Mouse (Mus musculus): ENCODE results near the gene 1700014D04Rik.
"Not testable (repeated sequence)": the region's sequence is repeated elsewhere in the genome, so short reads cannot be mapped to it uniquely, and the experiment has no call there.

Gene 1700014D04Rik

DNA sequence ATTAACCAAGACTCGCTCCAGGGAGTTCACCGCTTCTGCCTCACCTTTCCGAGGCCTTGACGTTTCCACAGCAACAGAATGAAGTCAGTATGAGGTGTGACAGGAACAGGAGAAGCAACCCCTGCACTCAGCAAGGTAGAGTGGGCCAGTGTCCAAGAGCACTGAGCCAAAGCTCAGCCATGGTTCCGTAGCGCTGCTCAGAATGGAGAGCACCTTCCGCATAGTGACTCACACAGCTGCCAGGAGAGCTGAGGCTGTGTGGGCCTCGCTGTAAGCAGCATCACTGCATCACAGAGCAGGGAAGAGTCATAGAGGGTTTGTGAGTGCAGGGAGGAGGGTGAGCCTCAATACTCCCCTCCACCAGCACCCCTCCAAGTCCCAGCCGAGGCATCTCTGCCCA is at the start of gene 1700014D04Rik:
Gene 1700014D04Rik, minus strand, starts transcription at position 42 of the 400 bp plus-strand sequence.
- DNase-seq (ENCODE audit: low spot score) = no peak

GRCm38 (mm10) chr13:59795807-59796465 is 49.4 kb upstream of the 1700014D04Rik start:
- no peak for DNase-seq (ENCODE audit: low spot score)

- DNase-seq (ENCODE audit: low spot score) = no peak
Observed at GRCm38 (mm10) chr13:59794786-59795185, 48.2 kb upstream of the 1700014D04Rik start.

- DNase-seq (ENCODE audit: low spot score) = no peak
Observed at GRCm38 (mm10) chr13:59782145-59782544, 35.6 kb upstream of the 1700014D04Rik start, which contains the start of gene Gm49354. TSS of gene Gm49354 (minus strand) at chr13:59782245.

DNA sequence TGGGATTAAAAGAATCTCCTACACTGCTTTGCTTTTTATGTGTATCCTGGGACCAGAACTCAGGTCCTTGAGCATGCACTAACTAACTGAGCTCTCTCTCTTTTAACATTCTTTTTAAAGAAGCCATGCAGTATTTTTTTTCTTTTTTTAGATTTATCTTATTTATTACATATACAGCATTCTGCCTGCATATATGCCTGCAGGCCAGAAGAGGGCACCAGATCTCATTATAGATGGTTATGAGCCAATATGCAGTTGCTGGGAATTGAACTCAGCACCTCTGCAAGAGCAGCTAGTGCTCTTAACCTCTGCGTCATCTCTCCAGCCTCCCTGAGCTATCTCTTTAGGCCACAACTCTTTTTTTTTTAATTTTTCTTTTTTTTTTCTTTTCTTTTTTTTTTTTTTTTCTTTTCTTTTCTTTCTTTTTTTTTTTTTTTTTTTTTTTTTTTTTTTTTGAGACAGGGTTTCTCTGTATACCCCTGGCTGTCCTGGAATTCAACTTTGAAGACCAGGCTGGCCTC is 33.3 kb upstream of the 1700014D04Rik start:
- DNase-seq (ENCODE audit: low spot score) = not testable (repeated sequence)

DNA sequence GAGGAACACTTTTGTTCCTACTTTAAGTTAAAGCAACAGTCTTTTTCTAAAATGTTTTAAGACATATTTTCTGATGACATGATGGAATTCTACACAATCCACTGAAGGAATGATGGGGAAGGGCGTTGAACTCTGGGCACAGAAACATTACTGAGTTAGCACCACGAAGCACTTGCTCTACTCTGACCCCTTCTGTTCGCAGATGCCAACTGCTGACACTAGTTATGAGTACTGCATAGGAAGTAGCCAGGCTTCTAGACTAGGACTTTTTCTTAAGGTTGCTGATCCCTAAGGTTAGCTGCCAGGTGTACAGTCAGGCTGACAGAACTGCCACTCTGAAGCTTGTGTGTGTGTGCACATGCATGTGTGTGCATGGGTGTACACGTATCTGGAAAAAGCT is 32.7 kb upstream of the 1700014D04Rik start:
- DNase-seq (ENCODE audit: low spot score) = no peak

DNA sequence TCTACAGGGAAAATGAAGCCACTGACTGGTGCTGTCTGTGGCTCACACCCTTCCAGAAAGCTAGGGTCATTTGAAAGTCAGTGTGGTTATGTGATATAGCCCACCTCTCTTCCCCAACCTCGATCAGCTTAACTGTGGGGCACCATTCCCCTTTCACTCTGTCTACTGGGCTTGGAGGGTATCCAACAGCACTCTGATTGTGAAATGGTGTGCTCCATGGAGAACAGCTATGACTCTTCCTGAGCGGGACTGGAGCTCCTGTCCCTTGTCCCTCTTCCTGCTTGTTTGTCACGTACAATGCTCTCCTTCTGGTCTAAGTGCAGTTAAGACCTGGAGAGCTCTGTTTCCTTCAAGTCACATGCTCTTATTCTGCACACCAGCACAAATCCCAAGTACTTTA is 28.6 kb upstream of the 1700014D04Rik start:
- DNase-seq (ENCODE audit: low spot score) = no peak

GRCm38 (mm10) chr13:59771257-59771656 is 24.7 kb upstream of the 1700014D04Rik start:
- DNase-seq (ENCODE audit: low spot score) = no peak

GRCm38 (mm10) chr13:59770847-59771246 is 24.3 kb upstream of the 1700014D04Rik start:
- no peak for DNase-seq (ENCODE audit: low spot score)

DNA sequence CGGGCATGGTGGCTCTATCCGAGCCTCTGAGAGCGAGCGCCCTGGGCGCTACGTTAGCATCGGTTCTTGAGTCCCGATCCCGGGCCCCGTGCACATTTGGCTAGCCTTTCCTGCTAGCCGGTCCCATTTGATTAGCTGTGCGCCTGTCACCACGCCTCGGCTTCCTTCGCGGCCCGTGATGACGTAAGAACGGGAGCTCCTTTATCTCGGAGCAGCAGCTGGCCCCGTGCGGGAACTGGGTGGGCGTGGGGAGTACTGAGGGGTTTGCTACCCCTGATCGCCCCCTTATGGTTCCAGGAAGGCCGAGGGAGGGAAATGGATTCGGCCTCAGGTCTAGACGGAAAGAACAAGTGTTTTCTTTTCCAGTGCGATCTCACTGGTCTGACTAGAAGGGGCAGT is 23.6 kb upstream of the 1700014D04Rik start:
- peak; percentile 85 for DNase-seq (ENCODE audit: low spot score)

DNA sequence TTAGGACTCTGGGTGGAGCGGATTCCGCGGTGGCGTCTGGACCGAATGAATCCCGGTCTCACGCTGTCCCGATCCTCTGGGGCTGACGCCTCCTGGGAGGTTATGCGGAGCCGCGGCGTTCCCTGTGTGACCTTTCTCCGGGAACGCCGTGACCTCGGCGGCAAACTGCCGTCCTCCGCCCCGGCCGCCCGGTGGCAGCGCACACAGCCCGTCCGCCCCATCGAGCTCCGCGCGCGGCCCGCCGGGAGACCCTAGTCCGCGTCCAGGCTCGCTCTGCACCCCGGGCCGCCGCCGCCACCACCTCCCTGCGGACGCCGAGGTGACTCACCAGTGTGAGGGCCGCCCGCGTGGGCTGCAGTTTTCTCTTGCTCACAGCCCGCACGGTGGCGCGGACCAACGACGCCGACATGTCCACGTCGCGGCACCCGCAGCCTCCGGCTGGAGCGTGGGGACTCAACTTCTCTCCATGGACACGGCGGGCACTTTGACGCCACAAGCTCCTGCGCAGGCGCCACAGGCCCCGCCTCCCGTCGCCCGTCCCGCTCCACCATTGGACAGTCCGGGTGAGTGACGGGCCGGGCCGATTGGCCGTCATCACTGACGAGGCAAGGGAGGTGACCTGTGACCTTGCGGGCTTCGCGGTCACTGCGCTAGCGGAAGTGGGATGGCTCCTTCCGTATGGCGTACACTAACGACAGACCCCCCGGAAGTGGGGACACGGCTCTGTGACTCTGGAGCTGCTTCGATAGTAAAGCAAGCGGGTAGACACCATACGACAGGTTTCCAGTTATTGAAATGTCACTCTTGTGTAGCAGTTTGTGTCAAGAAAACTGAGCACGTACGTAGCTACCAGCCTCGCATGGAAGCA is 23.0 kb upstream of the 1700014D04Rik start, which contains the start of gene Isca1:
Gene Isca1, minus strand, starts transcription at position 515 of the 868 bp plus-strand sequence.
- DNase-seq (ENCODE audit: low spot score) = peak; percentile 98

- DNase-seq (ENCODE audit: low spot score) = no peak
Observed at GRCm38 (mm10) chr13:59768531-59768930, 22.0 kb upstream of the 1700014D04Rik start.

DNA sequence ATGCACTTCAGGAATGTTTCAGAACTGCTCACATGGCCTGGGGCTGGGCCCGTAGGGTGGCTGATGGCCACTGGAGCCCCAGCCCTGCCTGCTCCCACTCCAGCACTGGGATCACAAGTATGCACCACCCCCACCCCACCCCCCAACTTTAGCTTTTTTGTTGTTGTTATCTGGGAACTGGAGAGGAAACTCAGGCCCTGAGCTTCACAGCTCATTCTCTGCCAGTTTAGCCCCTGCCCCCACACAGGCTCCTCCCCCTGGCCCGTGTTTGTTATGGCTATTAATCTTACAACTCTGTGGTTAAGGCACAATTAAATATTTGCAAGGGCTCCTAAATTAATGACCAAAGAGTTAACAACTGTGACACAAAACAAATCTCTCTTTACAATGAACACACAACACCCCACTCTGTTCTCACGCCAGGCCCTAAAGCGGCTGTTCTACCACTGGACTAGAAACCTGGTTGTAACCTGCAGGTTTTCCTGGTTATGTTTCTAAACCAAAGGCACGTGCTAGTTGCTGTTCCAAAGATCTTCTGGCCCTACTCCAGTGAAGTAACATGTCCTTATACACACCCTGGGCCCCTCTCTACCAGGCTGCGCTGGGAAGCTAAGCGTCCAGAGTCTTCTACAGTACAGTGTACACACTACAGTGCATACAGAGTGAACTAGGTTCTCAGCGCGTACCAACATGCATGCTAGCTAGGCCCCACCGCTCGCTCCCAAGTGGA is 20.4 kb upstream of the 1700014D04Rik start:
- DNase-seq (ENCODE audit: low spot score) = no peak

DNA sequence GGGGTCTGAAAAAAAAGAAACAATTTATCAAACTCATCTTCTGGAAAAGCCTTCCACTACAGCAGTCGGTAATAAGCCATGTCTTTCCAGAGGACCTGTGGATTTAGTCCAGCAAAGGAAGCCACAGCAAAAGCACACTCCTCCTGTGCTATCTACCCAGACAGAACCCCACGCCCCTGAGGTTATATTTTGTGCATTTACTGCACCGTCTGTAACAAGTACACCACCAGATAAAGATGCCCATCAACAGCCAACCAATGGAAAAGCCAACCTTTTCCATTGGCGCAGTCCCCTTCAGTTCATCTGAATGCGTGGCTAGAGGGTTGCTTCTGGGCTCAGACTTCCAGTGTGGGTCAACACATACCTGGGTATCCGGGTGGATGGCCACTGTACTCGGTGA is 16.2 kb upstream of the 1700014D04Rik start:
- no peak for DNase-seq (ENCODE audit: low spot score)

DNA sequence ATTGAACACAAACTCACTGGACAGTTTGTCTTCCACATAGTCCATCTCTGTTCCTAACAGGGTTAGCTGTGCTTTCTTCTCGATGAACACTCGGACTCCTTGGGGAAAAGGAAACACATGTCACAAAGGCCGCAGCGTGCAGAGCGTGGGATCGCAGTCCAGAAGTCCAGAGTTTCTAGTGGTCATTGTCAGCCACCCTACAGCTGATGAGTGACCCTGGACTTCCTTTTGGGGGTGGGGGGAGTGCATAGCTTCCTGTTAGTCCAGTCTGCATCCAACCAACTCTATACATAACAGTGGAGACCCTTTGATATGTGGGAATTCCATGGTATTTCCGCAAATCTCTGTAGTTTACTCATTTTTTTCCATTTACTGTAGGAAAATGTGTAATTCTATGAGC is 10.4 kb upstream of the 1700014D04Rik start:
- no peak for DNase-seq (ENCODE audit: low spot score)

DNA sequence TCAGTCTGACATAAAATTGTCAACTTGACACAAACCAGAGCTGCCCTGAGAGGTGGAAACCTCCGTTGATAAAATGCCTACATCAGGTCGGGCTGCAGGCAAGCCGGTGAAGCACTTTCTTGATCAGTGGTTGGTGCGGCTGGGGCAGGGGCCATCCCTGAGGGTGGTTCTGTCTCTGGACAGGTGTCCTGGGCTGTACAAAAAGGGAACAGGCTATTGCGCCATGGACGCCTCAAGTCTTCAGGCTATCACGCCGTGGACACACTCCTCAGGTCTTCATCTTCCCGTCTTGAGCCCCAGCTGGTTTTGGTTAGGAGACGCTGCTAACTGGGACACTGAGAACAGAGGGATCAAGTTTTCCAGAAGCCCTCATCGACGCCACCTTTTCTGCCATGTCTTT is 3.8 kb upstream of the 1700014D04Rik start:
- DNase-seq (ENCODE audit: low spot score) = no peak

DNA sequence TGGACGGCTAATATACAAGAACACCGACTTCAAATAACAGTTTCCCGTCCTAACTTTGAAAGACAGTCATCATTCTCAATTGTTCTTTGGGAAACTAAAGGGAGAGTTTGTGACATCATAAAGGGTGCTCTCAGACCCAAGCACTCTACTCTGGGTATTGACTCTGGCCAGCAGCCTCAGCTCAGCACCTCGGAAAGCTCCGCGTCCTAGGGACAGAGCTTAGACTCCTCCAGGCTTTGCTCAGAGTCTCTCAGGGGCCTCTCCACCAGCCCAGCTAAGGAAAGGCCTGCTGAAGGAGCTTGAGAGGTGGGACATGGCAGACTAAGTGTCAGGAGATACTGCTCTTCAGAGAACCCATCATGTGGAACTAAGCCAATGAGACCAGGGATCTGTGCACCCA is 388 bp downstream of the 1700014D04Rik start:
- no peak for DNase-seq (ENCODE audit: low spot score)

DNA sequence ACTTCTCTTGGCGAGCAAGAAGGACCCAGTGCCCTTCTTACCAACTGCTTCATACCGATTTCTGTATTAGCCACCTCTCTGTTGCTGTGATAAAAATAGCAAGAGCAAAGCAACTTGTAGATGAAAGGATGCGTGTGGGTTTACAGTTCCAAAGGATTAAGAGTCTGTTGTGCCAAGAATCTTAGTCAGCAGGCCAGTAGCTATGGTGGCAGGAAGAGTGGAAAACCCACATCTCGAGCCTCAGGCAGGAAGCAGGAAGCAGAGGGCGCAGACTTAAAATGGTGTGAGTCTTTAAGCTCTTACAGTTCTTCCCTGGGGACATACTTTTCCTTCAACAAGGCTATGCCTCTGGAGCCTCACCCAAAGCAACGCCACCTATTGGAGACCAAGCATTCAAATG is 1.1 kb downstream of the 1700014D04Rik start:
- DNase-seq (ENCODE audit: low spot score) = no peak

DNA sequence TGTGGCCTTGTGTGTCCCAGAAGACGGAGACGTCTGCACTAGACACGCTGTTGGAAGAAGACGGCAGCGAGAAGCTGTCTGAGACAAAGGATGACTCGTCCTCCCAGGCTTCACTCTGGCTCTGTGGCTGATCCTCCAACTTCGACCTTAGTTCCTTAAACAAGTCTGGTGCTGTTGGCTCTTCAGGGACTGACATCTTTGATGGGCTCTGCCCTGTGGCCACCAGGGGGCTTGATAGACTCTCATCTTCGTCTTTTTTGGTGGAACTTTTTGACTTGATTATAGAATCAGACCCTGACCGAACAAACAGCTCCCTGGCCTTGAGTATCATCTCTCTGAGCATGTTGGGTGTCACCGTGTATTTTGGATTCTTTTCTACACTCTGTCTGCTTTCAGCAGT is 4.9 kb downstream of the 1700014D04Rik start:
- DNase-seq (ENCODE audit: low spot score) = peak; percentile 20

GRCm38 (mm10) chr13:59741096-59741495 is 5.5 kb downstream of the 1700014D04Rik start:
- DNase-seq (ENCODE audit: low spot score) = no peak

DNA sequence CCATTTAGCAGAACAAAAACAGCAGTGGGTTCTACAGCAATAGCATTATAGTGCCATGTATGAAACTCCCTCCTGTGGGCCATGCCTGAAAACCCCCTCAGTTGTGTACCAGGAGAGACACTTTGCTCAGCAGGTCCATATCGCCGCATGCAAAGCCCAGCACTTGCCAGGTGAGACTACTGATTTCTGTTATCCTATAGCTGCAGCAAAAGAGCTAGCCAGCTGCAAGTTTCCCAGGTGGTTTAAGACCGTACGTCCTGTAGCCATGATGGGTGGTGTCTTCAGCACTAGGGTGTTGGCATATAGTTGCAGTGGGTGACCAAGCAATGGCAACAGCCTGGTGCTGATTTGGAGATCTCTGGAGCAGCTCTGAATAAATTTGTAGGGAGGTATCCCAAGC is 7.2 kb downstream of the 1700014D04Rik start:
- no peak for DNase-seq (ENCODE audit: low spot score)

GRCm38 (mm10) chr13:59738455-59738854 is 8.1 kb downstream of the 1700014D04Rik start:
- no peak for DNase-seq (ENCODE audit: low spot score)

Measured in retina, embryonic 14.5 days (tissue).